Mouse (Mus musculus) small intestine, adult 2 months (tissue): ENCODE measurements around the gene Mrpl27.

Source experiments
- CTCF ChIP-seq: fragments of 200-500 bp; IDR thresholded peaks from 2 replicates; pipeline ENCODE4 v1.5.1; 2012; ENCODE audit warnings: low read depth, mild to moderate bottlenecking, control low read depth, inconsistent platforms, low read length, moderate library complexity, mixed read lengths; ENCODE audit not compliant: insufficient replicate concordance, insufficient read length; ENCODE audit errors: extremely low read depth
- POLR2A ChIP-seq: fragments of 200-500 bp; IDR thresholded peaks from 2 replicates; pipeline ENCODE4 v1.6.1; 2012; ENCODE audit warnings: low read depth, mild to moderate bottlenecking, control low read depth, inconsistent platforms, low read length, moderate library complexity

DNA sequence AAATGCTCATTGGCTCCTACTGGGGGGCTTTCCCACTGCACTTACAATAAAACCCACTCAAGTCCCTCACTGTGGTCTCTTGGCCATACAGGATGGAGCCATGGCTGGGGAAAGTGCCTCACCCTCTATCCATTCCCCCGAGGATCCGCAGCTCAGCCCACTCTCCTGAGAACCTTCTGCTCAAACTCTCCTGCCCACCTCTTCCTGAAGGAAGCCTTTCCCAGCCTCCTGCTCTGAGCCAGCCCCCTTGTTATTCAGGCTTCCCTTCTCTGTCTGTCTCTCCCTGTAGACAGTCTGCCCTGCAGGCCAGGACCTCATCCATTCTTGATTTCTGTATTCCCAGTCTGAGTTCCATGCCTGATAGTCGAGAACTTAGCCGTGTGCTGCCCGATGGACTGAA, 21.4 kb downstream of the Mrpl27 start:
- TF ChIP-seq CTCF (no peak), POLR2A (no peak)
